Mouse (Mus musculus) liver, adult (tissue): Measurements from ENCODE around the gene Eef1akmt2.

Source experiments
- GATA4 ChIP-seq: IDR thresholded peaks from 2 replicates; pipeline ENCODE4 v1.6.1; 2014; ENCODE audit warnings: mild to moderate bottlenecking, low read length; ENCODE audit not compliant: insufficient replicate concordance

Gene Eef1akmt2

DNA sequence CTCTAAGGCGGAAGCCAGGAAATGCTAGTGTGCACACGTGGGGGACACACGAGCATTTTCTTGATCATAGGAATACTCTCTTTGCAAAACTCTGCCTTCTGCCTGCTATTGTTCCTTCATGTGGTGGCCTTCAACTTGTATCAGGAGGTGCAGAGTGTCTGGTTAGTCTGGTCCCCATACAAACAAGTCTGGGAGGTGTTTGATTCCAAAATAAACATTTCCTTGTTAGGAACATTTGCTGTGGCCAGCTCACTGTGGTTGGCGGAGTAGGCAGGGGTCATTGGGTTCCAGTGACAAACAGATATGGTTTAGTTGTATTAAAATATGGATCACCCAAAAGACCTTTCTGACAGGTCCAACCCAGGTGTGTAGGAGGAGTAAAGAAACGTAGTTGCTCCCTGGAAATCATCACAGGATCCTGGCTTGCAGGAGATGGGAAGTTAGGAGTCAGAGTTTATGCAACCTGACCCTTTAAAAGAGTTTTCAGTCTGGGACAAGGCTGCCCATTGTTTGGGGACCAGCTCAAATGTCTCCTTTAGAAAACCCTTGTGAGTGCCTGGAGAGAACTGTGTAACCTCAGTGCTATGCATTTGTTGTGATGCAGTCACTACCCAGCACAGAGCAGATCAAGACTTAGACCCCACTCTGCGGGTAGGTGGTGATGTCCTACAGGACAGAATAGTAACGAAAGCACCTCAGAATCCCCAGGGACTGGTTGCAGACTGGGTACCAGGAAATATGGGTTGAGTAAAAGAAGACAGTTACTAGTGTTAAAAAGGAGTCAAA lies 34.7 kb upstream of the Eef1akmt2 start:
- TF ChIP-seq GATA4 = no peak

DNA sequence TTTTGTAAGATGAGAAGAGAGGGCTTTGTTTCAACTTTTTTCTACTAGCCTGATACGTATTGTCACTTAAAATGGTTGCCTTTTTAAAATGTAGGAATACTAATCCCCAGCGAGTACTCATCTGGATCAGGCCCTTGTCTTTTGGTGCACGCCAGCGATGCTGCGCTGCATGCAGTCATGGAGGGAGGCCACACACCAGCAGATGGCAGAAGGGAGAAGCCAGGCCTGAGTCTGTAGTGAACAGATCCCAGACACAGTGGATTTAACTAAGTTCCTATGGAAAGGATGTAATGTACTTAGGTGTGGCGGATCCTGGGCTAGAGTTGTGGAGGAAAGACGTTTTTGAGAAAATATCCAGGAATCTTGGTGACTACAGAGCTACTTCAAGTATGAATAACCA lies 31.6 kb upstream of the Eef1akmt2 start:
- no peak for TF ChIP-seq GATA4

DNA sequence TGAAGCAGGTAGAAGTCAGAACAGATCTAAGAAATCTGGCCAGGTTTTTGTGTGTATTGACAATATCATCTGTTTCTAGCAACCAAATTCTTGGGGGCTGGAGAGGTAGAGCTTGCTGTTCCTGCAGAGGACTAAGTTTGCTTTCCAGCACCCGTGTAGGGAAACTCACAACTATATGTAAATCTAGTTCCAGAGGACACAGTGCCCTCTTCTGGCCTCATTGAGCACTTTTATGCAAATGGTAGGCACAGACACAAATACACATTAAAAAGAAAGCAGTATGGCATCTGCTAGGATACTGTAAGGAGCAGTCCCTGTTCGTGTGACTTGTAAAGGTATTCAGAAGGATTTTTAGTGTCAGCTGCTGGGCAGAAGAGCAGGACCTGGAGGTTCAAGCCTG lies 29.9 kb upstream of the Eef1akmt2 start:
- TF ChIP-seq GATA4 = no peak

DNA sequence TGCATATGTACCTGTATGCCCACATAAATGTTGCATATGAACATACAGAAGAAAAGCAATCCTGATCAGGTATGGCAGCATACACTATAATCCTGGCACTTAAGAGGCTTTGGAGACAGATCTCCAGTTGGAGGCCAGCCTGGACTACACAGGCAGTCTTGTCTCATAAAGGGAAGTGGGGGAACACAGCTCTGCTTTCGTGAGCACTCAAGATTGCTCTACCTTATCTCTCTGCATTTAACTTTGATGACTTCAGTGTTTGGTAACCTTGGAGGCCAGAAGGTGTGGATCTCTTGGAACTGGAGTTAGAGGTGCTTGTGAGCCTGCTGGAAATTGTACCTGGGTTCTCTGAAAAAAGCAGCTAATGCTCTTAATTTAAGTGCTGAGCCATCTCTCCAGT lies 27.8 kb upstream of the Eef1akmt2 start:
- TF ChIP-seq GATA4 = no peak

DNA sequence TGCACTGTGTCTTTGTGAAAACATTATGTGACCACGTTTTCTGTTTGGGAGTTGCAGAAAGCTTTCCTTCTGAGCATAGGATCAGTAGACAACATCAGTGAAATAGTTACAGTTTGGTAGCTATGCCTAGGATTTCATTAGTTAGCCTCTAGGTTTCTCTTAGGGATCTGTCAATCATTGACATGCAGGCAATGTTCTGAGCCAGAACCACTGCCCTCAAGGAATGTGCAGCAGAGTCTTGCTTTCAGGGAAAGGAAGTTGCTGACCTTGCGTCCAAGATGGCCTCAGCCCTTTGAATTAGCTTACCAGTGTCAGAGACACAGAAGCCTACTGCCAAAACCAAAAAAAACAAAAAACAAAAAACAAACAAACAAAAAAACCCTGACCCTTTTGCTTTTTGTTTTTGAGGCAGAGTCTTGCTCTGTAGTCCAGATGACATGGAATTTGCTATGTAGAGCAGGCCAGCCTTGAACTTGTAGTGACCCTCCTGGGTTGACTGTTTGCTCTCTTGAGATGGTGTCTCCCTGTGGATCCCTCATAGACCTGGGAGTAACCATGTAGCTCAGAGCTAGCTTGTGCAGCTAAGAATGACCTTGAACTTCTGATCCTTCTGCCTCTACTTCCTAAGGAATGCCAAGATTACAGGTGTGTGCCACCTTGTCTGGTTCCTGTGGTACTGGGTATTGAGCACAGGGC lies 23.1 kb upstream of the Eef1akmt2 start:
- TF ChIP-seq GATA4 = no peak

DNA sequence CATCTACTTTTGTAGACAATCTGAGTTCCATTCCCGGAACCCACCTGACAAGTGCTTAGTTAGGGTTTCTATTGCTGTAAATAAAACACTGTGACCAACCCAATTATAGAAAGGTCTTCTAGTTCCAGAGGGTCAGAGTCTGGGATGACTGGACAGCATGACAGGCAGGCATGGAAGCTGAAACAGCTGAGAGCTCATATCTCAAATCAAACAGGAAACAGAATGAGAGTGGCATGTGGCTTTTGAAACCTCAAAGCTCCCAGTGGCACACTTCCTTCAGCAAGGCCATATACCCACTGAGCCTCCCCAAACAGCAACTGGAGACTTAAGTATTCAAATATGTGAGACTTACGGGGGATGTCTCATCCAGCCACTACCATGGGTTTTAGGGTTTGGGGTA lies 20.6 kb upstream of the Eef1akmt2 start:
- no peak for TF ChIP-seq GATA4

- TF ChIP-seq GATA4 = no peak
Measured at GRCm38 (mm10) chr7:132866316-132866715, 13.8 kb upstream of the Eef1akmt2 start.

DNA sequence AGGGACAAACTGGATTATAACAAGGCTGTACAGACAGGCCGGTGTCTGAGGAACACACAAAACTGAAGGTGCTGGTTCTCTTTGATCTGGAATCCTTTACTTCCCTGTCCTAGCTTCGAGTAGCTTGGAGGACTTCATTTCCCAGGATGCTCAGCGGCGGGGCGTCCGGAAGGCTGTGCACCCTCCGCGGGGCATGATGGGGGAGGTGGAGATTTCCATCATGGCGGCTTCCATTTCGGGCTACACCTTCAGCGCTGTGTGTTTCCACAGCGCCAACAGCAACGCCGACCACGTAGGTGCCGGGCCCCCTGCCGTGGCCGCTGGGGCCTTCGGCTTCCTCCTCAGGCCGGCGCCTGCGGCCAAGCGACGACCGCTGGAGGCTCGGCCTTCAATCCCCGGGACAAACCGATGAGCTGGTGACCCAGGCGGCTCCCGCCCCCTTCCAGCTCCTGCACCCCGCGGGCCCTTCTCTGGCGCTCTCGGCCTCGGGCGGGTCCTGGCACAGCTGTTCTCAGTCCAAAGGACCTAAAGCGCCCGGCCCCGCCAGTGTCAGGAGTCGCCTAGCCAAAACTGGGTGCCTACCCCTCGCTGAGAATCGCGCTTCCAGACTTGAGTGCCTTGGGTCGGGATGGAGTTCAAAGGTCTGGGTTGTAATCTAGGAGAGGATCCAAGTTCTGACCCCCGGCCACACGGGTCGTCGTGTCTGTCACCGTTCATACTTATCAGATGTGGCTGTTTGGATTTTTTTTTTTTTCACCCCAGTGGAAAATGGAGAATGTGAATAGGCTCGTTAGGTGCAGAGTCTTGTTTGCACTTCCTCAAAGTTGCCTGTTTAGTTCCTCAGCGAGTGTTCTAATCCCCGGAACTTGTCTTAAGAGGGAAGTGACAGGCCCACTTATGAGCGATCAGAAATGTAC lies 6.8 kb upstream of the Eef1akmt2 start, which contains the start of gene Abraxas2:
Gene Abraxas2 (plus strand): TSS at position 184 of the 917 bp plus-strand sequence.
- peak; percentile 26; the same call in 1 of the 2 replicates for TF ChIP-seq GATA4

DNA sequence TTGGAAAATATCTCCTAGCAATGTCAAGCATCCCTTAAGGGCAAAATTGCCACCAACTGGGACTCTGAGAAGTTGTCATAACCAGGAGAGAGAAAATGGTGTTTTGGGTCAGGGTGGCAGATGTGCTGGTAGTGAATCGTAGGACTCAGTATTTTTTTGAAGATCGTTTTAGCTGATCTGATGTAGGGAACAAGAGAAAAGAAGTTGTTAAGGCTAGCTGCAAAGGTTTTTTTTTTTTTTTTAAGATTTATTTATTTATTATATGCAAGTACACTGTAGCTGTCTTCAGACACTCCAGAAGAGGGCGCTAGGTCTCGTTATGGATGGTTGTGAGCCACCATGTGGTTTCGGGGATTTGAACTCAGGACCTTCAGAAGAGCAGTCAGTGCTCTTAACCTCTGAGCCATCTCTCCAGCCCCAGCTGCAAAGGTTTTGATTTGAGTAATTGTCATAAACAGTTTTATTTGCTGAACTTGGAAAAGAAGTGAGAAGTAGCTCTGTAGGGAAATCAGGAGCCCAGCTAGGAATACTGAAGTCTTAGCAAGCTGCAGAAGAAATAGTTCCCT lies 5.7 kb upstream of the Eef1akmt2 start:
- TF ChIP-seq GATA4 = no peak

GRCm38 (mm10) chr7:132856083-132856482 lies 3.6 kb upstream of the Eef1akmt2 start:
- no peak for TF ChIP-seq GATA4

GRCm38 (mm10) chr7:132853946-132854345 lies 1.5 kb upstream of the Eef1akmt2 start:
- no peak for TF ChIP-seq GATA4

DNA sequence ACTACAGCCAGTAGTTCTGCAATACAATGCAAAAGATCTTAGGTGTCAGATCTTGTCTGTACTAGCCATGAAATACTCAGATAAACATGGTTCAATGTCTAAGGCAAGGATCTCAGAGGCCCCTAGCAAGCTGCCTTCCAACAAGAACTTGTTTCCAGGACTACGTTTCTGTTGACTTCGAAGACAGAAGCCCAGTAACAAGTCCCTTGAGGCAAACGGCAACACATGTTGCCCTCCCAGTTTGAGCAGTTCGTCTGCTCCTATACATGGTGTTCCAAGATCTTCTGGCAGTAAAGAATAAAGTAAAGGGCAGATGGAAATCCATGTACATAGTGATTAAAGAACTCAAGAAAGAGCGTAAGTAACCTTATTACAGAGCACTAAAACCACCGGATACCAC lies 888 bp upstream of the Eef1akmt2 start:
- TF ChIP-seq GATA4 = no peak

- TF ChIP-seq GATA4 = no peak
Measured at GRCm38 (mm10) chr7:132843152-132843551, 9.3 kb downstream of the Eef1akmt2 start.

GRCm38 (mm10) chr7:132842455-132842854 lies 10.0 kb downstream of the Eef1akmt2 start:
- TF ChIP-seq GATA4 = no peak

DNA sequence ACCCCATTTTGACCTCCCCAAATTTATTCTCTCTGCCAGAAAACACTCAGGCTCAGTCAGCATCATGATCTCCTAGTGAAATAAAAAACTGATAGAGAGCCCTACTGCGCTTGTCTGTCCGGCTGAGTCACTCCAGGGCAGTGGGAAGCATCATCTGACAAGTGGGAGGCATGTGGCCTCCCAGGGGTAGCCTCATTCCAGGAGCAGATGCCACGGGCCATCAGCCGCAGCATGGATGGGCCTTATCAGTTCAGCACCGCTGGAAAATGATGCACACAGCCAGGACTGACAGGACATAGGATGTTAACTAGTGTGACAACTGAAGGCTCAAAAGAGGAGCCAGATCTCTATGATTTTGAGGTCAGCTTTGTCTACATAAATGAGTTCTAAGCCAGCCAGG lies 11.2 kb downstream of the Eef1akmt2 start:
- TF ChIP-seq GATA4 = no peak

DNA sequence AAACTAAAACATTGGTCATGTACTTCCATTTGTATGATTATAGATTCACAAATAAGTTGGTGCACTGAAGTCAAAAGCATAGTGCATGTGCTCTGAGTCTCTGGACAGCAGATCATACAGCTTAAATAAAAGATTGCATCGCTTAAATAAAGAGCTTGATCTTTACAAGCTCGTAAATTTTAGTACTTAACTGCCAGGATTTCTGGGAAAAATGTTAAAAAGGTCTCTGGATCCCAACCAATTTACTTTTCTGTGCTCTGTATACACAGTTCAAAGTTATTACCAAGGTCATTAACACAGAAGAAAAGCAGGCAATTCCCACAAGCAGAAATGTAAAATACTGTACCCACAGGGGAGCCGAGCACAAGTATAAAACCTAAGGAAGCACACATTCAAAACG lies 21.5 kb downstream of the Eef1akmt2 start:
- TF ChIP-seq GATA4 = no peak
